Mouse (Mus musculus) mouse trophoblast stem cell (cell line): ENCODE data around the gene Arap2.
"Not testable (repeated sequence)": the region's sequence is repeated elsewhere in the genome, so short reads cannot be mapped to it uniquely, and the experiment has no call there.

ENCODE experiments used
- in situ Hi-C, 2 experiments: fragments of 300-500 bp; cut with MseI, MboI; formaldehyde crosslinking; loops; 2 replicates in 1 of 2; 3 replicates in 1 of 2; pipeline ENCODE4 v1.15.1; 2025

The Arap2 gene

DNA sequence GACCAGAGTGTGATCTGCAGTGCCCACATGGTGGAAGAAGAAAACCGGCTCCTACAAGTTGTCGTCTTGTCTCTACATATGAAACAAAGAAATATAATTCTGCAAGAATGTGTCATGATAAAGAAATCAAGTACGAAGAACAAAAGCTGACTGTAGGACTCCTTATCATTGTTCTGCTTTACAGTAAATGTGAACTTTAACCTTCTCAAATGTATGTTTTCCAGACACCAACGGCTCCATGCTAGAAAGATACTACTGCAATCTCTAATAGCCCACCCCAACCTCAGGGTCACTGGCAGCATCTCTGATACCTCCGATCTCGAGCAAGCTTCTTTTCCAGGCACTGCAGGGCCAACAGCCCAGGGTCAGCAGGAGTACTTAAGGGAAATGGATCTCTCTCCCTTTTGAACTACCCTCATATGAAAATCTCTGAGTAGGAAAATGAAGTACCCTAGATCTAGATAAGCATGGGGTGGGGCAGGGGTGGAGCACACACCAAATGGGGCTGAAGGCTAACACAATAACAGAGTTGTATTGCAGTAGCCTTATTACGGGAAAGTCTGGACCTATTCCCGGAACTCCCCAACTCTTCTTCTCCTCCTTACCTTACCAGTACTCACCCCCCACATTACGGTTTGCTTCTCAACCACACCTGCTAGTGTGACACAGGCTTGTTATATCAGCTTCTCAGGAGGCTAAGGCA, 22.6 kb downstream of the Arap2 start:
- in situ Hi-C loops = no loop called here

- in situ Hi-C loops = no loop called here
Observed at GRCm38 (mm10) chr5:62739451-62740415, 26.2 kb downstream of the Arap2 start.

GRCm38 (mm10) chr5:62730573-62730972, 35.4 kb downstream of the Arap2 start:
- in situ Hi-C loops = not testable (repeated sequence)

- in situ Hi-C loops = no loop called here
Observed at GRCm38 (mm10) chr5:62725551-62725950, 40.4 kb downstream of the Arap2 start.

GRCm38 (mm10) chr5:62723261-62724105, 42.5 kb downstream of the Arap2 start:
- in situ Hi-C loops = no loop called here

DNA sequence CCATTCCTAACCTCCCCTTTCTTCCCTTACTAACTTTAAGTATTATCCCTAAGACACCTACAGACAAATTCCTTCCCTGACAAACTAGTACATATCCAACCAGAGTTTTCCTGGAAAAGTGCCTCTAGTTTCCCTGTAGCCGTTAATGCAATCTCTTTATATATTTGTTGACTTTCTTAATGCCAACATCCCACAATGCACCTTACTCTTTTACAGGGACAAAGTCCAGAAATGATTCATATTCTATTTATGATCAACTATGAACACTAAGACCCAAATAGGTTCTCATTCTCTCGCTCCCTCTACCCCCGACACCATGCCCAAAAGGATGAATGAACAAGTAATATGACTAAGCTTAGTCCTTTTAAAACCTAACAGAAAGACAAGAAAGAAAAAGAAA, 49.5 kb downstream of the Arap2 start:
- in situ Hi-C loops = no loop called here

DNA sequence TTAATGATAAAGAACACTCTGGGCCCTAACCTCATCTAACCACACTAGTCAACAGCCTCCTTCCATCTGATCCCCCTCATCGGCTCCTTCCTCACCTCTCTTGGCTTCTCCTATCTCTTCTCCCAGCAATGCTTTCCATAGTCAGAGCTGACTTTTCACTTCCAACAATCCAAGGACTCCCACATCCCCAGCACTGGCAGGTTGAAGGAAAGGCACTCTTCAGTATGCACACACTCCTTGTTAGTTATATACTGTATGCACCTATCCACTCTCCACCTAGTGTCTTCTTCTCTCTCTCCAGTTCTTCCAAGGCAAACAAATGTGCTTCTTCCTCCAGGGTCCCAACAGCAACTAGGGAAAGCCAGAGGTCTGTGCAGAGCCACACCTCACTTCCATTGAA, 50.0 kb downstream of the Arap2 start:
- in situ Hi-C loops = no loop called here

GRCm38 (mm10) chr5:62715436-62715835, 50.5 kb downstream of the Arap2 start:
- in situ Hi-C loops = no loop called here

GRCm38 (mm10) chr5:62710955-62711354, 55.0 kb downstream of the Arap2 start:
- in situ Hi-C loops = no loop called here

GRCm38 (mm10) chr5:62706900-62707299, 59.1 kb downstream of the Arap2 start:
- in situ Hi-C loops = no loop called here

GRCm38 (mm10) chr5:62689965-62690364, 76.0 kb downstream of the Arap2 start:
- in situ Hi-C loops = no loop called here

DNA sequence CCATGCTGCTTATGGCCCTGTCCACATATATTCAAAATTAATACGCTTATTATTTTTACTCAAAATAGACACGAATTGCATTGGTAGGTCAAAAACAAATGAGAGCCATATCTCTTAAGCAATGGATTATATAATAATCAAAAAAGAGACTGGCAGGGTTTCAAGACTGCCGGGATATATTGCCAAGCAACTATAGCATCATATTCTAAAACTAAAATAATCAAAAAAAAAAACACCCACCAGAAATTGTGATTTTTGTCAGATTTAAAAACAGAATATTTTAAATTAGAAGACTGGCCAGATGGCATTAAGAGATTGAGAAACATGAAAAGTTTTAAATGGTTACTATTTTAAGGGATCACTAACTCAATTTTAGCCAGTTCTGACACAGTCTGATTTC, 82.2 kb downstream of the Arap2 start:
- in situ Hi-C loops = no loop called here

GRCm38 (mm10) chr5:62683207-62683606, 82.8 kb downstream of the Arap2 start:
- in situ Hi-C loops = no loop called here

- in situ Hi-C loops = no loop called here
Observed at GRCm38 (mm10) chr5:62677390-62677789, 88.6 kb downstream of the Arap2 start.

DNA sequence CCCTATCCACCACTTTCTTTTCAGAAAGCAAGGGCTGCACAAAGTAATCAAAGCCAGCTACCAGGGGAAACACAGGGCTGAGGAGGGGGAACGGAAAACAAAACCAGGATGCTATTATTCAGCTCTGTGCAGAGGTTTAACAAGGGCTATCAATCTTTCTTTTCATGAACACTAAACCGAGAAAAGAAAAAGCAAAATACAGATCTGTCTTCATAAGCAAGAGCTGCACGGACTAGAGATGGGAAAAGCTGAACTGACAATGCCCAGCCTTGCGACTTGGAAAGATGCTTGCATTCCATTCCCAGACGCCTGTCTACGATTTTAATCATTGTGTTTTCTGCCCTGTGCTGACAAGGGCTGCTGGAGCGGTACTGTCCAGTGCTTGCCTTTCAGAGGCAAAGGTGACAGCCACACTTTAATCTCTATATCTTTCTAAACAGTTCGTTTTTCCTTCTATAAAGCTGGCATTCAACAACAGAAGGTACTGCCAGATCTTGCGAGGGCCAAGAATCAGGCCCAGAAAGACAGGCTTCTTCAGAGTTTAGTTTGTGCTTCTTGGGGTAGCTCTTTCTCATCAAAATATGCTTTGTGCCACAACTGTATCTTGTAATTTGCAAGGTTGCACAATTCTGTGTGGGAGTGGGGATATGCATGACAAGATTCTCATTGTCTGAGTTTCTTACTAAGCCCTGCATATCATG, 93.1 kb downstream of the Arap2 start:
- in situ Hi-C loops = no loop called here

DNA sequence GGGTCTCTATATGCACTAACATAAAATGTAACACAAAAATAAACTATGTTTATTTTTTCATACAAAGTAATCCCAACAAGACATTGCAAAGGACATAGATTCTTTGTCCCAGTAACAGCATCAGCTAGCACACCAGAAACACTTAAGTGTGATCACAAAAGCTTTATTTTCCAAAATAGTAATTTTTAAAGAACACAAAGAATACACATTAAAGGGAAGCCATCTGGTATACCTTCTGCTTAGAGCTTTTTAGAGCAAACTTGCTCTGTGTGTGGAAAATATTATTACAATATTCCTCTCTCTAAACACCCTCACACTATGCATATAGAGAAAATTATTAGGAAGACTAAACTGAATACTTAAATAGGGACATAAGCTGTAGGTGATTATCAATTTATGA, 100.6 kb downstream of the Arap2 start:
- in situ Hi-C loops = no loop called here

GRCm38 (mm10) chr5:62664847-62665246, 101.1 kb downstream of the Arap2 start:
- in situ Hi-C loops = no loop called here

- in situ Hi-C loops = no loop called here
Observed at GRCm38 (mm10) chr5:62663206-62663605, 102.8 kb downstream of the Arap2 start.

DNA sequence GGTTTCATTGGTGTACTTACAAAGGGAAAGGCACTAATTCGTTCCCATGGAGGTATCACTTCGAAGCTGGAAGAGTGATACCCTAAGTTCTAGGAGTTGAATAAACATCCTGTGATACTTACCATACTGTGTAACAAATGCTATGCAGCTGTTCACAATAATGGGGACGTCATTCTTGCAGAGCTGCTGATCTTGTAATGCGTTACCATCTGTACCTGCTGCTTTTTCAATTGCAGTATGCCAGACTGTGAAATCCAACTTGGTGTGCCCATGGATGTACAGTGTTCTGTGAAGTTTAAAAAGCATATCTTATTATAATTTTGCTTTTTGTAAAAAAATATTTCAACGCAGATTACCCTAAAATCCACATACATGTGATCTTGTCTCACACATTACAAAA, 112.0 kb downstream of the Arap2 start:
- in situ Hi-C loops = no loop called here

DNA sequence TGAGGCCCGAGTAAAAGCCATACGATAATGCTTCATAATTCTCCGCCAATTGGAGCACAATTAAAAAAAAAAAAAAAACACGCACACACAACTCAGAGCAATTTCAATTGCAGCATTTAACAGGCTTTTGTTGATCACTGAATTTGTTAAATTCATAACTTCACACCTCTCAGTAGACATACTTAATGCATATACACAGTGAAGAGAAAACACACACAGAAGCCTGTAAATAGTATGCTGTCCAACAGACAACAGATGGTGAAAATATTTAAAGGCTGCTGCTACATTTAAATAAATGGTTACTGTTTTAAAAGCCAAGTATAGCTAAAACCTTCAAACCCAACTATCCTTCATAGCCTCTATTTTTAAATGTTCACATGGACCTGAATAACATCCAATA, 123.6 kb downstream of the Arap2 start:
- in situ Hi-C loops = no loop called here

DNA sequence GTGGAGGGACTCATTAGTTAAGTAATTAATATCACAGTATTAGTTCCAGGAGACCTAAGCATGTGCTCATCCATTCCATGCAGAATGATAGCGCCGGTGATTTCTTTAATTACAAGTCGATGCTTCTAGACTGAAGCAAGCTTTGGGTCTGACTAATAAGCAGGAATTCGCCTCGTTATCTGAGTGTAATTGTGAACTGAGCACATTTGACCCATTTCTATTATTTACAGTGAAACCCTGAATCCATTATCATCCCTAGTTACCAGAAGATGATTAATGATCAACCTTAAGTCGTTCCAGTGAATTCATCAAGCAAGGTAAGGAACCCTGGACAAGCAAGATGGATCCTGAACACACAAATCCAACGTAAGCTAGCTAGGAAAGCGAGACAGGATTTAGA, 125.5 kb downstream of the Arap2 start:
- in situ Hi-C loops = no loop called here
